Mouse (Mus musculus) embryonic facial prominence, embryonic 14.5 days (tissue): Measurements from ENCODE around the gene BC005624. TPM values are rescaled to one million over a fixed set of nuclear protein-coding genes. Genes with fewer than 3 reads are reported as not detected.
"Not testable (repeated sequence)": the region's sequence is repeated elsewhere in the genome, so short reads cannot be mapped to it uniquely, and the experiment has no call there.

Experiments used
- ATAC-seq: fragments of 200-750 bp; cut with Nextera tagmentation; 2 replicates; pipeline ENCODE4 v1.8.0; 2017; ENCODE audit warnings: low read depth, moderate number of reproducible peaks, moderate TSS enrichment
- DNase-seq: peaks from one replicate; pipeline ENCODE4 v3.0.0-alpha.2; 2015; ENCODE audit warnings: low spot score
- H3K27ac ChIP-seq: fragments of 300-500 bp; sonication (generic); replicated peaks from 2 replicates; pipeline ENCODE4 v1.5.1; 2014; ENCODE audit warnings: low read depth, mild to moderate bottlenecking, low read length, moderate library complexity
- H3K27me3 ChIP-seq: fragments of 300-500 bp; sonication (generic); replicated peaks from 2 replicates; pipeline ENCODE4 v1.6.1; 2014; ENCODE audit warnings: low read length; ENCODE audit not compliant: control insufficient read depth, insufficient read depth
- H3K36me3 ChIP-seq: fragments of 300-500 bp; sonication (generic); 2 replicates; pipeline ENCODE4 v1.6.1; 2014; ENCODE audit warnings: low read length, mixed read lengths; ENCODE audit not compliant: control insufficient read depth, insufficient read depth
- H3K4me1 ChIP-seq: fragments of 300-500 bp; sonication (generic); 2 replicates; pipeline ENCODE4 v1.6.1; 2014; ENCODE audit warnings: antibody characterized with exemption, low read length; ENCODE audit not compliant: control insufficient read depth, insufficient read depth
- H3K4me2 ChIP-seq: fragments of 300-500 bp; sonication (generic); 2 replicates; pipeline ENCODE4 v1.6.1; 2014; ENCODE audit warnings: low read depth, mild to moderate bottlenecking, low read length, moderate library complexity, mixed read lengths
- H3K4me3 ChIP-seq: fragments of 300-500 bp; sonication (generic); 2 replicates; pipeline ENCODE4 v1.5.1; 2014; ENCODE audit warnings: low read depth, mild to moderate bottlenecking, low read length
- H3K9ac ChIP-seq: fragments of 300-500 bp; sonication (generic); 2 replicates; pipeline ENCODE4 v1.6.1; 2014; ENCODE audit warnings: low read depth, mild to moderate bottlenecking, low read length, moderate library complexity, mixed read lengths
- H3K9me3 ChIP-seq: fragments of 300-500 bp; sonication (generic); 2 replicates; pipeline ENCODE4 v1.6.1; 2016; ENCODE audit warnings: low read length; ENCODE audit not compliant: control insufficient read depth
- WGBS: fragments of 180-500 bp; shearing (Covaris S2); extraction: QIAGEN DNeasy Blood & Tissue Kit; methylation state at CpG from one replicate; pipeline ENCODE4 v1.1.7; 2014; 5-methylcytosine and 5-hydroxymethylcytosine counted together
- polyA plus RNA-seq: library from polyadenylated mRNA; unstranded; fragments of >200 nt; fragmentation: Nextera tagmentation; extraction: Ambion mirVana; gene quantifications from 2 replicates; pipeline ENCODE4 v1.2.1, GENCODE M21; 2014

The BC005624 gene
- polyA plus RNA-seq, 1 experiment from 2014 or later = 46.7 TPM

- Histone ChIP-seq H3K4me1 (no peaks in the 10 kb centered on the region), H3K9me3 (no peaks in the 10 kb centered on the region), H3K9ac (no peak overlapping the region), H3K36me3 (no peaks in the 10 kb centered on the region), H3K4me2 (no peak overlapping the region), H3K27me3 (no peaks in the 10 kb centered on the region), H3K27ac (no peak overlapping the region), H3K4me3 (no peak overlapping the region)
- DNase-seq = no peak
- 41% methylated on average over 4 of the region's 4 CpGs for WGBS
- ATAC-seq = 0 out of 2 replicates have a peak, but pooled peaks have one; percentile 11
Observed at GRCm38 (mm10) chr2:30938574-30938991, 43.4 kb downstream of the BC005624 start.

- WGBS = 81% methylated on average over 8 of the region's 8 CpGs
- no peak overlapping the region for H3K9ac ChIP-seq
- no peak overlapping the region for H3K4me3 ChIP-seq
- H3K9me3 ChIP-seq = no peaks in the 10 kb centered on the region
- no peak overlapping the region for H3K27ac ChIP-seq
- DNase-seq (no peak), ATAC-seq (no peak)
- no peaks in the 10 kb centered on the region for H3K4me1 ChIP-seq
- H3K4me2 ChIP-seq = no peak overlapping the region
- H3K27me3 ChIP-seq = no peaks in the 10 kb centered on the region
- no peaks in the 10 kb centered on the region for H3K36me3 ChIP-seq
Observed at GRCm38 (mm10) chr2:30937731-30938130, 44.3 kb downstream of the BC005624 start.

GRCm38 (mm10) chr2:30936808-30937207, 45.2 kb downstream of the BC005624 start:
- ATAC-seq (no peak), DNase-seq (no peak)
- Histone ChIP-seq H3K4me1 (no peaks in the 10 kb centered on the region), H3K4me2 (no peak overlapping the region), H3K9ac (no peak overlapping the region), H3K9me3 (no peaks in the 10 kb centered on the region), H3K27ac (no peak overlapping the region), H3K36me3 (no peaks in the 10 kb centered on the region), H3K4me3 (no peak overlapping the region), H3K27me3 (no peaks in the 10 kb centered on the region)
- WGBS = 75% methylated on average over 3 of the region's 3 CpGs

- H3K4me1 ChIP-seq = peaks cover 9% of the 10 kb centered on the region
- H3K27ac ChIP-seq = no peak overlapping the region
- H3K27me3 ChIP-seq = no peaks in the 10 kb centered on the region
- no peak overlapping the region for H3K4me2 ChIP-seq
- WGBS = 22% methylated on average over 7 of the region's 7 CpGs
- no peak overlapping the region for H3K4me3 ChIP-seq
- H3K9ac ChIP-seq = no peak overlapping the region
- no peaks in the 10 kb centered on the region for H3K9me3 ChIP-seq
- ATAC-seq (peak; percentile 27; the same call in 1 of the 2 replicates), DNase-seq (peak; percentile 81)
- no peaks in the 10 kb centered on the region for H3K36me3 ChIP-seq
Observed at GRCm38 (mm10) chr2:30933917-30934450, 48.0 kb downstream of the BC005624 start.

GRCm38 (mm10) chr2:30933032-30933431, 49.0 kb downstream of the BC005624 start:
- no peak overlapping the region for H3K9ac ChIP-seq
- H3K36me3 ChIP-seq = no peaks in the 10 kb centered on the region
- no peaks in the 10 kb centered on the region for H3K9me3 ChIP-seq
- H3K27me3 ChIP-seq = no peaks in the 10 kb centered on the region
- no peak overlapping the region for H3K4me2 ChIP-seq
- ATAC-seq (no peak), DNase-seq (no peak)
- no peak overlapping the region for H3K27ac ChIP-seq
- peaks cover 14% of the 10 kb centered on the region for H3K4me1 ChIP-seq
- 72% methylated on average over 6 of the region's 6 CpGs for WGBS
- no peak overlapping the region for H3K4me3 ChIP-seq

GRCm38 (mm10) chr2:30931922-30932321, 50.1 kb downstream of the BC005624 start:
- ATAC-seq (no peak), DNase-seq (no peak)
- no peaks in the 10 kb centered on the region for H3K36me3 ChIP-seq
- H3K9ac ChIP-seq = no peak overlapping the region
- 92% methylated on average over 3 of the region's 3 CpGs for WGBS
- H3K9me3 ChIP-seq = no peaks in the 10 kb centered on the region
- no peak overlapping the region for H3K4me3 ChIP-seq
- H3K4me2 ChIP-seq = no peak overlapping the region
- H3K27ac ChIP-seq = no peak overlapping the region
- peaks cover 14% of the 10 kb centered on the region for H3K4me1 ChIP-seq
- H3K27me3 ChIP-seq = no peaks in the 10 kb centered on the region

- not testable (repeated sequence) for H3K4me3 ChIP-seq, DNase-seq, ATAC-seq, H3K9me3 ChIP-seq, H3K27me3 ChIP-seq, H3K4me2 ChIP-seq, H3K36me3 ChIP-seq, H3K27ac ChIP-seq, H3K9ac ChIP-seq
- 92% methylated on average over 2 of the region's 2 CpGs for WGBS
- H3K4me1 ChIP-seq = peaks cover 14% of the 10 kb centered on the region
Observed at GRCm38 (mm10) chr2:30930846-30931245, 51.2 kb downstream of the BC005624 start.

- H3K4me2 ChIP-seq = peak within 1 kb of the TSS; percentile 63
- DNase-seq (peak; percentile 86), ATAC-seq (peak; percentile 76)
- 0 out of 2 replicates have a peak within 1 kb of the TSS, but pooled peaks have one; percentile 15 for H3K27ac ChIP-seq
- H3K4me3 ChIP-seq = peak within 1 kb of the TSS; percentile 36
- no peaks in the 10 kb centered on the region for H3K9me3 ChIP-seq
- peaks cover 14% of the 10 kb centered on the region for H3K4me1 ChIP-seq
- H3K9ac ChIP-seq = peak within 1 kb of the TSS; percentile 46
- H3K27me3 ChIP-seq = no peaks in the 10 kb centered on the region
- H3K36me3 ChIP-seq = no peaks in the 10 kb centered on the region
- WGBS = 6% methylated on average over 17 of the region's 23 CpGs
Observed at GRCm38 (mm10) chr2:30929483-30930045, 52.4 kb downstream of the BC005624 start, which contains the start of gene Ptges. Gene Ptges, minus strand, starts transcription at chr2:30929863.
